24 mouse cellular contexts compared by ENCODE assay signal in genomic region chr8:72002942-72003341, GRCm38 (mm10). TPM values are rescaled to one million over a fixed set of nuclear protein-coding genes. Genes with fewer than 3 reads are reported as not detected.
"Had no signal": no experiment of that assay in that cellular context is flagged by ENCODE, and none has a peak within 500 bp of the region (broad histone marks: within the 10 kb centered on the region; RNA-seq: fewer than 3 reads in every experiment).

No protein-coding gene starts in this region.

- H3K36me3 ChIP-seq: neural tube, embryonic 12.5 days; neural tube, embryonic 13.5 days; neural tube, embryonic 15.5 days; stomach, embryonic 15.5 days had no signal

- H3K9me3 ChIP-seq: neural tube, embryonic 12.5 days; neural tube, embryonic 13.5 days; neural tube, embryonic 15.5 days; stomach, embryonic 15.5 days had no signal

- H3K4me1 ChIP-seq: neural tube, embryonic 12.5 days; neural tube, embryonic 13.5 days; neural tube, embryonic 15.5 days; stomach, embryonic 15.5 days had no signal

- H3K27me3 ChIP-seq: neural tube, embryonic 12.5 days; neural tube, embryonic 13.5 days; neural tube, embryonic 15.5 days; stomach, embryonic 15.5 days had no signal

- H3K9ac ChIP-seq: neural tube, embryonic 12.5 days; neural tube, embryonic 13.5 days; neural tube, embryonic 15.5 days; stomach, embryonic 15.5 days had no signal

- H3K4me2 ChIP-seq: neural tube, embryonic 12.5 days; neural tube, embryonic 13.5 days; neural tube, embryonic 15.5 days; stomach, embryonic 15.5 days had no signal

- H3K4me3 ChIP-seq: neural tube, embryonic 12.5 days; neural tube, embryonic 13.5 days; neural tube, embryonic 15.5 days; stomach, embryonic 15.5 days had no signal

- DNase-seq: retina, postnatal 1 day; right cerebral cortex, adult 18-20 months; right cerebral cortex, postnatal 14 days; right cerebral cortex, postnatal 25 days; right cerebral cortex, postnatal 4 days; spleen, adult 18-20 months; thymus, adult 18-20 months; thymus, adult 2 months; thymus, postnatal 14 days; thymus, postnatal 25 days; thymus, postnatal 36 days; thymus, postnatal 4 days had no signal

- H3K27ac ChIP-seq: neural tube, embryonic 12.5 days; neural tube, embryonic 13.5 days; neural tube, embryonic 15.5 days; stomach, embryonic 15.5 days had no signal

RNA-seq across cellular contexts. Expression of gene Olfr372, which starts 38.1 kb away (rescaled TPM):
- polyA plus RNA-seq: neural tube, embryonic 11.5 days; neural tube, embryonic 12.5 days; neural tube, embryonic 13.5 days; neural tube, embryonic 14.5 days; neural tube, embryonic 15.5 days; small intestine, adult 2 months; stomach, embryonic 14.5 days; stomach, embryonic 15.5 days; stomach, embryonic 16.5 days; testis, adult 2 months; thymus, adult 2 months; thymus, postnatal 0 days; urinary bladder, adult 2 months had no signal
